Mouse (Mus musculus) thymus, postnatal 25 days (tissue): Measurements from ENCODE around the gene Scml4.

Source experiments
- DNase-seq: peaks from one replicate; pipeline ENCODE4 v3.0.0; 2022

Scml4 gene

DNA sequence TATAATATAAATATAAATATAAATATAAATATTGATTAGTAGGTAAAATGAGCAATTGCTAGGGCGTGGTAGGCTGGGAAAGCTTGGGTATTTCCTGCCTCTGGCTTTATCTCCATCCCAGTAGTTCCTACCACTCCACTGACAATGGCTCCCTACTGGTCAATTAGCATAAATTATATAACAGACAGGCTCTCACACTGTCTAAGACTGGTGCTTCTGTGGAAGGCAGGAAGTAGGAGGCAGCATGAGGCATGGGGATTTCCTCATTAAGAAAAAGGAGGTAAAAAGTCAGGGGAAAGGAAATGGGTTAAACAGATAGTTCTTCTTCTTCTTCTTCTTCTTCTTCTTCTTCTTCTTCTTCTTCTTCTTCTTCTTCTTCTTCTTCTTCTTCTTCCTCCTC is 48.4 kb downstream of the Scml4 start:
- DNase-seq = no peak

DNA sequence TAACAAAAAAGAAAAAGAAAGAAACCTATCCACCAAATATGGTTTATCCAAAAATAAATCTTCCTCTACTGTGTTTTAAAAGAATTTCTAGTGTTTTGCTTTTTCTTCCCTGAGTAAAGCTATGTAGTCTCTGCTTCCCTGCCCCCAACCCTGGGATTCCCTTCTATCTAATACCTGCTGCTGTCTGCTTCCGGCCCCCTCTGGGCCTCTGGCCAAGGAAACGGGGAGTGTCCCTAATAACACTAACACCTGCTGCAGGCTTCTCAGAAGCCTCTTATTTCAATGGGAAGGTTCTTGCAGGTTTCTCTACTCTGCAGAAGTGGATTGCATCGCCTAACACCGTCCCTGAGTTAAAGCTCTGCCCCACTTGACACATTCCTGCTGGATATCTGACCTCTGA is 50.4 kb downstream of the Scml4 start:
- no peak for DNase-seq

DNA sequence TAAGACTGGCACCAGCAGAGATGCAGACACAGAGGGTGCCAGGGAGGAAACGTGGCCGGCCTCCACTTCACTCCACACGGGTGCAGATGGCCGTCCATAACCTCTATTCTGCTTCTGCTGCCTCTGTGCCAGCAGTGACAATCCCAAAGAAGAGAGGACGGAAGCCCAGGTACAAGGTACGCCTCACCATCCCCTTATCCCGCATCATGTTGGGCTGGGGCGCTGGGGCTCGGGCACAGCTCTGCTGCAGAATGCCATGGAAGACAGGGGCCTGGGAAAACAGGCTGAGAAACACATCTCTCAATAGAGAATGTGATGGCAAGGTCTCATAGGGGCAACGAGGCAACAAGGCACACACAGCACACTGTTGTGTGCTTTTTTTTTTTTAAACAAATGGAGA is 51.9 kb downstream of the Scml4 start:
- DNase-seq = no peak

DNA sequence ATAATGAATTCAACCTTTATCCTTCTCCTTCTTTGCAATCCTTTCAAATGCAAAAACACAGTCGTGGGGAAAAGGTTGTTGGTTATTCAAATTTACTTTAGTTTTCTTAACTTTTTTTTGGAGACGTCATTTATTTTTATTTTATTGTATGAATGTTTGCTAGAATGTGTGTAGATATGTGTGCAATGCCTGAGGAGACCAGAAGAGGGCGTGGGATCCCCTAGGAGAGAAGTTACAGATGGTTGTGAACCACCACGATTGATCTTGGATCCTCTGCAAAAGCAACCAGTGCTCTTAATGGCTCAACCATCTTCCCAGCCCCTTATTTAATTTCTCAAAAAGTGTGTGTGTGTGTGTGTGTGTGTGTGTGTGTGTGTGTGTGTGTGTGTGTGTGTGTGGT is 53.0 kb downstream of the Scml4 start:
- DNase-seq = no peak

DNA sequence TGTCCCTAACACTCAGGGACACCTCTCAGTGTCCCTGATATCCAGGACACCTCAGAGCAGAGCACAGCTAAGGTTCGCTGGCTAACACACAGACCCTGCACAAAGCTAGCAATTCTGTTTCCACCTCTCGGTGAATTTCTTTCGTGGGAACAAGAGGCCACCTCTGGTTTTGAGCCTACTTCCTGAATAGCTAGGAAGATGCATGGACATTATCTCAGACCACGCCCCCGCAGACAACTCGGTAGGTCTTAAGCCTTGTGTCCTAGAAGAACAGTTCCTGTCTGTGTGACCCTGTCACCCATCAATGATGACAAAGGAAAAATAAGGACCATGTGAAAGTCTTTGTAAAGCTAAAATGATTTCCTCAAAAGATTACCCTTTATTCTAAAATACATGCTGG is 54.0 kb downstream of the Scml4 start:
- DNase-seq = no peak

DNA sequence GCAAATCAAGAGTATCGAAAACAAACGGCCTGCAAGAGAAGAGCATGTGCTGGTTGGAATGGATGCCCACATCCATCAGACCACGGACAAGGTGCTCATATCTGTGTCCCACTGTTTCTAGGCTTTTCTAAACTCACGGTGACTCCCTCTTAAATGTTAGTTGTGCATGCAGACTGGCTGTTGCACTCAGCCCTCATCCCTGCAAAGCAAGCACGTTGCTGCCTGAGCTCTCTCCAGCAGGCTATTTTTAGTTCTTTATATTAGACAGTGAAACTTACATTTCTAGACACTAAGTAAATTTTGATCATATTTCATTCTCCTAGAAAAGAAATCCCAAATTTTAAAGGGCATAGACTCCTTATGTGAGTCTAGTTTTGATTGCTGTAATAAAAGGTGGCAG is 57.2 kb downstream of the Scml4 start:
- no peak for DNase-seq

DNA sequence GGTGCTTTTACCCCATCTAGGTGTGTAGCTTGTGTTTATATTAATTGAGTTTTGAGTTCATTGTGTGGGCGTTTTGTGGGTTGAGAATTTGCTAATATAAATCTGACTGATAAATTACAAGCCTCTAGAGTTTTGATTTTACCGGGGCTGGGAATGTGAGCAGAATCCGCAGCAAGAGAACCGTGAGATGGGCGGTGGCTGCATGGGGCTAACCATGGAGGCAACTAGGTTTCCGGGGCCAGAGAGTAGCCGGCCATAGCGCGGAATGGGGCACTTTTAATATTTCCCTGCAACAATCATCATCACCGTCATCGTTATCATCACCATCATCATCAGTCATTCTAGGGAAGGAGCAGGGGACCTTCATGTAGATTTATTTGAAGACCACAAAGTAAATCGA is 59.6 kb downstream of the Scml4 start:
- no peak for DNase-seq

DNA sequence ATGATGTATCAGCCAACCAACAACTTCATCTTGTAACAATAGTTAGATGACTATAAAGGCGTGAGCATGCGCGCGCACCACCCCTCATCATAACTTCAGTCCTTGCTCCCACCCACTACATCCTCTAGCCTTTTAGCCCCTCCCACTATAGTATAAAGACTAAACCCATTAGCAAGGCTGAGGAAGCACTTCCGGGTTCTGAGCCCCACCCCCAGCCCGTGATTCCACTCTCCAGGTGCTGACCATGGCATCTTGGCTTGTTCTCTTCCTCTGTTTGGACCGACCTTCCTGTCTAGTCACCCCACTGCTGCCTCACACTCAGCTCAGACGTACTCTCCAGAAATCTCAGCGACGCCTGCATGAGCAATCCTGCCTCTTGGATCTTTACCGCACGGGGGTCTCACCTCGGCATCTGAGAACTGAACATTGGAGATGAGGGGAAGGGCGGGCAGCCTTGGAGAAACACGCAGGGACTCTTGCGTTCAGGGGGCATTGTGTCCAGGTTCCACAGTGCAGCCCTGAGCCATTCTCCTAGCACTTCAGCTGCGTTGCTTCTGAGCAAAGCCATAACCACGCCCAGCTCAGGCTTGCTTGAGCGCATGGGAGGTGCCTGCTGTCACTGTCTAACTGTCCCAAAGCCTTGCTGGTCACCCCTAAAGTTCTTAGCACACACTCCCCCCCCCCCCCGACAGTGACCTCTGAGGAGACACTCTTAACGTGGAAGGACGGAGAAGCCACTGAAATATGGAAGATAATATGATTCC is 65.1 kb downstream of the Scml4 start:
- no peak for DNase-seq

DNA sequence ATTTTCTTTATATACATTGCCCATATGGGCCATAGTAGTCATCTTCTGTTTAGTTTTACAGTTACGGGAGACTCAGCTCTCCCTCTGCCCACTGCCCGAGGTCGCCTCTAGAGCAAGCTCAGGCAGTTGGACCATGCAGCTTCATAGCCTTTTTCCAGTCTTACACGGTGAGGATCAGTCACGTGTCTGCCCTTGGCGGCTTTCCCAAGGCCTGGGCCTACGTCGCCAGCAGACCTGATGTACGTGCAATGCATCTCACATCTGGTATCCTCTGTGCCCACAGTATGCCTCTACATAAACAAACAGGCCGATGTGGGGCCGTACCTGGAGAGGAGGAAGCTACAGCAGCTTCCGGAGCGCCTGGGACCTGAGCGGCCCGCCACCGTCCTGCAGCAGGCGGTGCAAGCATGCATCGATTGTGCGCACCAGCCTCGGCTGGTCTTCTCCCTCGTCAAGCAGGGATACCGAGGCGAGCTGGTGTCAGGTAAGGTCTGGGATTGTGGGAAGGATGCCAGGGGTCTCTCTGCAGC is 70.0 kb downstream of the Scml4 start:
- no peak for DNase-seq

DNA sequence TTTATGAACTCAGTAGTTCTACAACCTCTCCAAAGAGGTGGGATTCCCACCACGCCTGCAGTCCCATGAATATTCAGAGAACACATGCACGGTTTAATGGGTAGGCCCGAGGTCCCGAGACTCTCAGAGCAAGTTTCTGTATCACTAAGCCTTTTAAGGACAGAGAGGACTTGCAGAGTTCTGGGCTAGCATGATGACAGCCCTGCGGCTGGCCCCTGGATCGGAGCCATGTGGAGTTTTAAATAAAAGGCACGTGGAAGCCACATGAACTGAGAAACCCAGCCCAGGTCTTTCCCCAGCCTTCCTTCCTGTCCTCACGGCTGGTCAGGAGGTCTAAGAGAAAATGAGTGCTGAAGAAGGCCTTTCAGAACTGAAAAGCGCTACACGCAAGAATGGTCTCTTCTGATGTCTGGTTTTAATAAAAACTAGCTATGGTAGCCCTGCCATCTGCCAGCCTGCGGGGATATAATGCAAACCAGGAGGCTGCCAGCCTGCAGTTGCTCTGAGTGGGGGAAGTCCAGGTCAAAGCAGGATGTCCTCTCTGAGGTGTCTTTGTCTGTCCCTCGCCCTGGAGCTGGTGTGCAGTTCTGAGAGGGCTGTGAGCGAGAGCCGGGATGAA is 72.8 kb downstream of the Scml4 start:
- no peak for DNase-seq

DNA sequence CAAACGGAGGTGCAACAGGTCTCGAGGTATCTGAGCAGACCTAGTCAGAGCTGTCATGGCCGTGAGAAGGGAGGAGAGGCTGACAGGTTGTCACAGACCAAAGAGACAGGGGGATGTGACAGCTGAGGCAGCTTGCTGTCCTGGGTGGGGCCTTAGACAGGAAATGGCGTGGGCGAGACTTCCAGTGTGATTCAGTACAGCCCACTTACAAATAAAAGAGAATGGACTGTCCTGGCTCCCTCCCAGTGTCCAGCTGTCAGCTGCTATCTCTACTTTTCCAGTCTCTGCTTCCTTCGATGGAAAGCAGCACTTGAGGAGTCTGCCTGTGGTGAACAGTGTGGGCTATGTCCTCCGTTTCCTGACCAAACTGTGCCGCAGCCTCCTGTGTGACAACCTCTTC is 74.5 kb downstream of the Scml4 start:
- DNase-seq = no peak

DNA sequence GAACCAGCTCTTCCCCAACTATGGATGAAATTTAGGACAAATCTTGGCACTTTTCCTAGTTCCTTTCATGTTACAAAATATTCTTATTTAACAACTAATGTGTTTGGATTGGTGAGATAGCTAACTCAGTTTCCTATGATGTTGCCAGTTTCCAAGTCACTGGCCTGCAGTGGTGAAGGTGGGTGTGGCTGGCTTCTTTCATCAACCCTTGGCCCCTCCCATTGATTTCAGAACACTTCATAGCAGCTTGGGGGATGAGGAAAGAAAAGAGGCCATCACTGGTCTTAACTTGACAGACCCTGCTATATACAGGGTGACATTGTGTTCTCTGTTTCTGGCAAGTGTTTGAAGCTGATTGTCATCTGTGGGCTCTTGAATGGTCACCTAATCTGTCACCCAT is 76.0 kb downstream of the Scml4 start:
- no peak for DNase-seq

DNA sequence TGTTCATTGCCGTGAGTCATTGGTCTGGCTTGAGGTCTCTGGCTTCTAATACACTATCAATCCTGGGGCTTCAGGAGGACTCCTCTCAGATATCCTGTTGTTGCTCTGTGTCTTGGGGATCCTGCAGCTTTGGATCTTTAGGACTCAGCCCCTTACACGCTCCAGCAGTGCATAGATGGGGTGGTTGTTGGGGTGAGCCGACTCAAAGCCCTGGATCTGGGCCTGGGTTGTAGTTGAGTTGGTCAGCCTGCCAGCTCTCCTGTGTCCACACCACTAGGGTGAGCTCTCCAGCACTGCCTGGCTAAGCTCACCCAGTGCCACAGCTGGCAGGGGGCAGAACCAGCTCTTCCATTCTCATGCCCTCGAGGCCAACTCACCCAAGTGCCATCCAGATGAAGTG is 78.2 kb downstream of the Scml4 start:
- no peak for DNase-seq

DNA sequence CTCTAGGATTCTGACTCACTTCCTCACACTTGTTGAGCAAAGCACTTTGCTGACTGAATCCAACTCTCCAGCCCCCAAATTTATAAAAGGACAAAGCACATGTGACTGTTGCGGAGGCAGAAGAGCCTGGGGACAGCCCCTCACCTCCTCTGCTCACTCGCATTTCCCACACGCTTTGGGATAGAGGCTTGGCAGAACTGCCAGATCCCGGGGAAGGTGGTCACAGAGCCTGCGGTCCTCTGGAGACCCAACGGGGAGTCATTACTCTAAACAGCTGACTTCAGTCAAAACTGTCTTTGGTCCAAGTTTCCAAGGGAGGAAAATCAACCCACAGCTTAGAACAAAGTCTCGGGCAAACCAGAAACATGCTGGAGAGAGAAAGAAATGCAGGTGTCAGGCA is 79.5 kb downstream of the Scml4 start:
- no peak for DNase-seq

DNA sequence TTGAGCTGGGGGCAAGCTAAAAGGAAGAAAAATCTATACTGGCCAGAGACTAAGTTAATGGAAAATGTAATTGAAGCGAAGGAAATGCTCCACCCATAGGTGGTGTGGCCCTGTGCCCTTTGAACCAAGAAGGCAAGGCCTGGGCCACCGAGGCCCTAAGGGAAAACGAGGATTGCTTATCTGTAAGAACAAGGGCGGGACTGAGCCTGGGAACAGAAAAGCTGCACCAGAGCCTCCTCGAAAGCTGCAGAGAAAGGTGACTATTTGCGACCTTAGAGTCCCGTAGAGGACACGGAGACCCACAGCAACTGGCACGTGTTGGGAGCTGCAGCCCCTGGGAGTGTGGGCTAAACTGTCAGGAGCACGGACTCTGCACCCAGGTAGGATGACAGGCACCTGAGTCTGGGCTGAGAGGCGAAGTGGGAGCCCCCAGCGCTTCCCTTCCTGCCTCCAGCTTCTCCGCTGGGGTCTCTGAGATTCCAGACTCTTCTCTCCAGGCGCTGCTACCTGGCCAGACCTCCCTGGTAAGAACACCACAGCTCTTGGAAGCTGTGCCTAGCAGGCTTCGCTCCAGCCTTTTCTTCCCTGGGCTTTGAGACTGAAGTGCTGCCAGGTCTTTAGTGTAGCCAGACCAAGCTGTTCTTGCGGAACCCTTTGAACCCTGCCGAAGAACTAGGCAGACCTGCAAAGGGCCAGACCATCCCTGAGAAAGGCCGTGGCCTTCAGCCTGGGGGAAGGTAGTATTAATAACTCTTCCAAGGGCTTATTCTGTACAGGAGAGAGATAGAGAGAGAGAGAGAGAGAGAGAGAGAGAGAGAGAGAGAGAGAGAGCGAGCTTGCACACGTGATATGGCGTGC is 80.3 kb downstream of the Scml4 start:
- no peak for DNase-seq

DNA sequence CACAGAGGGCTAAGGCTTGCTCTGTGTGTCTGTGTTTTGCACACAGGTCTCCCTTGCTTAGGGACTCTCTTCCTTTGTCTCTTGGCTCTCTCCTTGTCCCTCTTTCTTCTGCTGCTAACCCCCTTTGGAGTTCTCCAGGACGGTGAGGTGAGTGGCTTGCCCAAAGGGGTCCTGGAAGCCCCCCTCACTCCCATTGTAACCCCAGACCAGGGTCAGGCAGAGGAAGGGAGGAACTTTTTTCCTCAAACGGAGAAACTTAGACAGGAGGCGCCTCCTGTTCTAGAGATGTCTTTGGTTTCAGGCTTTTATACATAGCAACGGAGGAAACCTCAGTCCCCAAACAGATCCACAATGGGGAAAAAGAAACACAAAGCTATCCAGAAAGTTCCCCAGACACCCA is 81.1 kb downstream of the Scml4 start:
- no peak for DNase-seq

DNA sequence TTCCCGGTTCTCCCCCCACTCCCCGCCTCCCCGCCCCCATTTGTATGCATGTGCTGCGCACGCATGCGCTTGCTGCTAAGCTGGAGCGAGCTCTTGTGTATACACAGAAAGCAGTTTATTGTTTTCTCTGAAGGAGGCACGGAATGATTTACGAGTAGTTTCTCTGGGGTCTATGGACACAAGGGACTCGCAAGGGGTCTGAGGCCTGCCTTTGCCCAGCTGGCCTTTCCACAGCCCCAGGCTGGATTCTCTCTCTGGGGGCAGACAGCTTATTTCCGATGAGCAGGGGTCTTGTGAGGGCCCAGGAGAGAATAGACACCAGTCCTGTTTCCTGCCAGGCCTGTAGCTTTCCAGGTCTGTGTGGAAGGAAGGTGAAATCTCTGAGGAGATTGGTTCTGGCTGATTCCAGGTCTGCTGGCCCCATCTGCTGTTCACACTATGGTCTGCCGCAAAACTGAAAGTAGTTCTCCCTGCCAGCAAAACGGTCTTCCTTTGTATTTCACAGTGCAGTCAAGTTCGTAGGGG is 81.6 kb downstream of the Scml4 start:
- peak; percentile 67 for DNase-seq

DNA sequence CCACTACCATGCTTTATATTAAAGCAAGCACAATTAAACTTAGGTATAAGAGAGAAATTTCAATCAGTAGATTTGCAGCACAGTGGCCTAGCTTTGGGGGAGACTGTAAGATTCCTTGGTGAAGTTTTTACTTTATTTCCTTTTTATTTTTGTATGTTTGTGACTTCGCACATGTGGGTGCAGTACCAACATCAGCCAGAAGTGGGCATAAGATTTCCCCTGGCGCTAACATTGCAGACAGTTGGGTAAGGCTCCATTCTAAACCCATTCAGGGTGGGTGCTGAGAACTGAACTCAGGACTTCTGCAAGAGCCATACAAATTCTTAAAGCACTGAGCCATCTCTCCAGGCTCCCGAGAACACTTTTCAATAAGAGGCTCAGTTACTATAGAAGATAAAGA is 82.1 kb downstream of the Scml4 start:
- peak; percentile 32 for DNase-seq

DNA sequence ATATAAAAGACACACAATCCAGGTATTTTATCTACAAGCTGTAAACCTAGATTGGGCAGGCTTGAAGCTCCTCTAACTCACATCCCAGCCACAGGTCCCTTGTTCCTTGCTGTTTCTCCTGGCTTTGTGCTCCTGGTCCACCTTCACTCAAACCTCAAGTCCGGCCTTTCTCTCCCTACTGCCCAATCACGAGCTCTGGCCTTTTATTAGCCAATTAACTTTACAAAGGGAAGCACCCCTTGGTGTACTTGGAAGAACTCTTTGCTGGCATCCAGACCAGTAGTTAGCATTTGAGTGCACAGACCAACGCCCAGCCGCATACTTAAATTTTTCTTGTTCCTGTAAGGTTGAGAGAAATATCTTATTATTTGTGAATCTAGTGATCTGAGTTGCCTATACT is 85.1 kb downstream of the Scml4 start:
- DNase-seq = no peak

DNA sequence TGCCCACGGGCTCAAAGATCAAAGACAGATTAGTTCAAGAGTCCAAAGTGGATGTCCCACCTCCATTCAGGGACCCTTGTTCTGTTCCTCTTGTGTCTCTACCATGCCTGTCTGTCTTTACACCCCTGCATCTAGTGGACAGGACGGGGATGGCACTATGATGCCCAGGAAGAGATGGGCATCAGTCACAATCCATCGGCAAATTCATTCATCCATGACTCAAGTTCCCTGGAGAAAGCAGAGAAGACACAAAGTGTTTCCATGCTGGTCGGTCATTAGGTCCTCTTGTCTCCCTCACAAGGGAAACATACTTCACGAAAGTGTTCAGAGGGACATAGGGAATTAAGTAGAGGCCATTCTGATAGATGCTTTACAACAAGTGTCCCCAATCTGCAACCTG is 87.2 kb downstream of the Scml4 start:
- no peak for DNase-seq

DNA sequence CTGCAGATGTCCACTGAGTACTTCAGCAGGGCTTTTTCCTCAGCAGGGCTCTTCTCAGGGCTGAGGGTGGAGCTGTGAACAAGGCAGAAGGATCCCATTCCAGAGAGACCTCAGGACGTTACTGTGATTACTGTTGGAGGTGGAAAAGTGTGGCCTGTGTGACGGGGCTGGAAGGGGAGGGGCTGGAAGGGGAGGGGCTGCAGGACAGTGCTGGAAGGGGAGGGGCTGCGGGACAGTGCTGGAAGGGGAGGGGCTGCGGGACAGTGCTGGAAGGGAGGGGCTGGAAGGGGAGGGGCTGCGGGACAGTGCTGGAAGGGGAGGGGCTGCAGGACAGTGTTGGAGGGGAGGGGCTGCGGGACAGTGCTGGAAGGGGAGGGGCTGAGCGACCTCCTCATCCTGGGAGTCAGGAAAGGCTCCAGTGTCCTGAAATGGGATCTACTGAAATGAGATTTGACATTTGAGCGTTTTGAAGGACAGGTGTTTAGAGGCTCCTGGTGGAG is 90.1 kb downstream of the Scml4 start:
- no peak for DNase-seq

DNA sequence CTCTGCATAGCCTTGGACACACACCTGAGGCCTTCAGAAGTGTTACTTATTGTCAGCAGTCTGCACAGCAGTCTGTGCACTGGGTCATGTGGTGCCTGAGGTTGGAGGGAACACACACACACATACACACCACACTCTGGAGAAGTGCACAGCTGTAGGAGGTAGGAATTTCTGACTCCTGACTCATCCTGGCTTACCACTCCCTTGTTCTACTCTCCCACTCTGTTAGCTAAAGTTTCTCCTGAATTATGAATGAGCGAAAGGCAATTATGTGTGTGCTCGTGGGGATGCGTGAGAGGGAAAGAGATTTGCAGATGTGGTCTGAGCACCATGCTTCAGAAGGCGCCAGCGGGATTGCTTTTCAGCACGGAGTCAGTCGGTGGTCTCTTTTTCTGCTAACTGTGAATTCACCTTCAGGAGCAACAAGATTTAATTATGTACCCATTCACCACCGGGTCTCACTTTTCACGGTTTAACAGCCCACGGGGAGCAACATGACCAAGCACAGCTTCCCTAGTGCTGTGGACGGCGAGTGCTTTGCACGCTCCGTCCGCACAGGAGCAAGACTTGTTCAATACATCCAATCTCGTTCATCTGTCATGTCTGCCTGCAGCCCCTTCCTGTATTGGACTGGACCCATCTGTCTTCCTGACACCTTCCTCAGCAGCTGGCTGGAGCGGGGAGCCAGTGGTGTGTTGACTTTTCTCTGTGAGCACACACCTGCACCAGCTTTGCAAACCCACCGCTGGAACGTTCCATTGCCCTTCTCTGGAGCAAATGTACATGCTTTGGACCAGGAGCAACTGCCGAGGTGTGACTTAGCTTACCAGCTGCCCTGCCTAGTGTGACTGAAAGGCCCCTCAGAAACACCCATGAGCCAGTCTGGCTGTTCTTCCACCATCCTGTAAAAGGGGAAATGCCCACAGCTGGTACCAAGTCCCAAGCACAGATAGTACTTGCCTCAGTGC is 91.2 kb downstream of the Scml4 start:
- DNase-seq = no peak
